Mouse (Mus musculus): Measurements from ENCODE around the gene Eva1c.
A peak's percentile ranks its signal among the peaks of the same experiment; 100 is the strongest.

Eva1c gene

DNA sequence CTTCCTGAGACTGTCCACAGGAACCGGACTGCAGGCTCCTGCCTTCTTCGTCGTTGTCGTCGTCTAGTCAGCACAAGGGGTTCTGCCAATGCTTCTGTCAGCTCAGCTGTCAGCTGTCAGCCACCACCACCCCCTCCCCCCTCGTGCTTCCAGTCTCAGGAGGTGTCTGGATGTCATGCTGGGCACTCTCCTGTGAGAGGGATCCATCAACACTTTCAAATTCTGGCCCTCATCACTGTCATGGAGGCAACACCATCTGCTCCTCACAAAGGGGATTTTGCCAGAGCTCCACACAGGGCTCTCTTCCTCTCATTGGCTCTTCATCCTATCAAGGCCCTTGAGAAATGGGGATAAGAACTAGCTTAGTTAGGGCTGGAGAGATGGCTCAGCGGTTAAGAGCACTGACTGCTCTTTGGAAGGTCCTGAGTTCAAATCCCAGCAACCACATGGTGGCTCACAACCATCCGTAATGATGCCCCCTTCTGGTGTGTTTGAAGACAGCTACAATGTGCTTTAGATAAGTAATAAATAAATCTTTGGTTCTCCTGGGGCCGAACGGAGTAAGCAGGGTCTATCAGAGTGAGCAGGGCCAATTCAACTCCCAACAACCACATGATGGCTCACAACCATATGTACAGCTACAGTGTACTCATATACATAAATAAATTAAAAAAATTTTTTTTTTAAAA is 95.1 kb downstream of the Eva1c start:
- DNase-seq (ENCODE audit: low spot score), result no peak

DNA sequence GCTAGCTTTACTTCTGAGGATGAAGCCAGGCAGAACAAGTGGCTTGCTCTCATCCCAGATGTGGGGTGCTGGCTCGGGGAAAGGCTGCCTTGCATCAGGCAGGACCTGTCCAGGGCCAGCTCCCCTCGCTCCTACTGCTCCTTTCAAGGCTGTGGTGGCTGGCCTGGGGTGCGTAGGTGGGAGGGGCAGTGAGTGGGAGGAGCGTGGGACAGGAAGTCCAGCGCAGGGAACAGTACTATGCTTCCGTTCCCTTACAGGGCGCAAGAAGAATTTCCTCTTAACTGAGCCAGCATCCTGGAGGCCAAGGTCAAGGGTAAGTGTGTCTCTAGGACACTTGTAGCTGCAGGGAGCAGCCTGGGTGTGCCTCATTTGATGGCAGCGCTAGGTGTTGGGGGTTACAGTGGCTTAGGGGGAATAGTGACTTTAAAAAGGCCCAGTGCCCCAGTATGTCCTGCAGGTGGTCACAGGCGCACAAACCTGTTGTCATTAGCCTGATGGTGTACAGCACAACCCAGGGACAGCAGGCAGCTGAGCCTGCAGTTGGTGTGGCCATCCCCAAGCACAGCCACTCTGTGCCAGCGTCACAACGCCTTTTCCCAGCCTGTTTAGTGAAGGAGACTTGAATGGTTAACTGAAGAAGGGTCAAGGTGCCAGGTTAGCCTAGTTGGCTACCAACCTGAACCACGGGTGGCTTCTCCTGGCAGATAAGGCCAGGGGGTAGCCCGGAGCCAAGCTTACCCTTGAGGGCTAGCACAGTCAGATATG is 98.3 kb downstream of the Eva1c start:
- no peak for DNase-seq (ENCODE audit: low spot score)

DNA sequence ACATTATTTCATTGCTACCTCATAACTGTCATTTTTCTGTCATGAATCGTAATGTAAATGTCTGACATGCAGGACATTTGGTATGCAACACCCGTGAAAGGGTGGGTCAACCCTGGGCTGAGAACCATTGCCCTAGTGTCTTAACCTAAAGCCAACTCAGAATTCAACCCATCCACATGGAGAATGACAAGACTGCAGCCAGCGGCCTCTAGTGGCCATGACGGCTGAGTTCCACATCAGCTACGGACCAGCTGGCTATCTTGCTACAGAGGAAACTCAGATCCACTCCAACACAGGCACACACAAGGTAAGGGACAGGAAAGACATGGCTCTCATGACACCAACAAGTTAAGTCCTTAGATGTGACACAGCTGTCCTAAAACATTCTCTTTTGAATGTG is 98.9 kb downstream of the Eva1c start:
- DNase-seq (ENCODE audit: low spot score), result peak; percentile 53

- DNase-seq (ENCODE audit: low spot score), result no peak
These were observed 100.9 kb downstream of the Eva1c start for GRCm38 (mm10) chr16:90927446-90927845.

DNA sequence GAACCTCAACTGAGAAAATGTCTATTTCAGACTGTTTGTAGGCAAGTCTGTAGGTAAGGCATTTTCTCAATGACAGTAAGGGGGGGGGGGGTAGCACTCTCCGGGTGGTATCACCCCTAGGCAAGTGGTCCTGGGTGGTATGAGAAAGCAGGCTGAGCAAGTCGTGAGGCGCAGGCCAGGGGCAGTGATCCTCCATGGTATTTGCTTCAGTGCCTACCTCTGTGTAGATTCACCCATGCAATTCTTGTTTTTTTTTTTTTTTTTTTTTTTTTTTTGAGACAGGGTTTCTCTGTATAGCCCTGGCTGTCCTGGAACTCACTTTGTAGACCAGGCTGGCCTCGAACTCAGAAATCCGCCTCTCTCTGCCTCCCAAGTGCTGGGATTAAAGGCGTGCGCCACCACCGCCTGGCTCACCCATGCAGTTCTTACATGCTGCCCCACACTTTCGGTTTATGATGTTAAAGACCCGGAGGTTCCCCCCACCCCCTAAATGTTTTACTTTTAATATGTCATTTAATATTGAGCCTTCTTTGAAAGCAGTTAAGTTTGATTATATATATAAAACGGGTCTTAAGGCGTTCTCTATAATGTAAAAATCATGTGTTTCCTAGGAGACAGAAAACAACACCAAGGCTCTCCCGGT is 107.1 kb downstream of the Eva1c start:
- no peak for DNase-seq (ENCODE audit: low spot score)

DNA sequence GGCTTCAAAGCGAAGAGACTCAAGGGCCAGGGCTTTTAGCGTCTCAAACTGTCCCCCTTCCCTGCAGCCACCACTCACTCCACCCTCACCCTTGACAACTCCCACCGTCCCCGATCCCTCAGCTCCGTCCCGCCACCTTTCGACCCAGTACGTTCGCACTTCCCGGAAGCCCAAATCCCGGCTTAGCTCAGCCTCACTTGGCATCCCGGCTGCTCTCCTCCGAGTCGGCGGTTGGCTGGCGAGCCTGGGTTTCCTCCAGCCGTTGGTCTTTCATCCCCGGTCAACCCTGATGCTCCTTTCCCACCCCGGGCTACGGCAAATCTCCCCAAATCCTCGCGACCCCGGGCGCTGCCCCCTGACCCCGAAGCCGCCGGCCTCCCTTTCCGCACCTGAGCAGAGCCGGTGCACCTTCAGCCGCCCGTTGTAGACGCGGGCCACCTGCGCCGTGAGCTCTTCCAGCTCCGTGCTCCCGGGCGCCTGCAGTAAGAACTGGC is 107.7 kb downstream of the Eva1c start:
- no peak for DNase-seq (ENCODE audit: low spot score)

DNA sequence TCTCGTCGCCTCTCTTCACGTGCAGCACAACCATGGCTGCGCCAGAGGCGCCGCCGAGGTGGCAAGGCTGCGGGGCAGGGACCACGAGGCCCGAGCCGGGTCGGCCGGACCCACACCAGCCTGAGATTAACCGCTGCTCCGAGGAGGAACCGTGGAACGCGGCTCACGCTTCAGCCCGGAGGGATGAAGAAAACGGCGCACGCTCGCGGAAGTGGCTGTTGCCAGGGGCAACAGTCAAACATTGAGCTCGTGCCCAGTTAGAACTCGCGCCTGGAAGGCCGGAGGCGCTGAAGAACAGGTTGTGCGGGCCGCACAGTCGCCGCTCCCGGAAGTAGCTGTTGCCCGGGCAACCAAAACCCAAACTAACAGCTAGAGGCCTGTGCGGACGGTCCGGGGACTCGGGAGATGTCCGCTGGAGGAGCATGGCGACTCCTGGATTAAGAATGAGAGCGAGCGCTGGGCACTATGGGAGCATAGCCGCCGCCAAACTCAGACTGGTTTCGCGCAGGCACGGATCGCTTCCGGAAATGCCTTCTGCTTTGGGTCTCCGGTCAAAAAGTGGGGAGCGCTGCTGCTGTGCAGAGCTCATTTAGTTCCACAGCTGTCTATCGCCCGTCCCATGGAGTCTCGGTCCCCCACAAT is 108.3 kb downstream of the Eva1c start, which contains the start of gene Cfap298:
Gene Cfap298, minus strand, starts transcription at position 428 of the 642 bp plus-strand sequence.
- peak; percentile 85 for DNase-seq (ENCODE audit: low spot score)

- no peak for DNase-seq (ENCODE audit: low spot score)
These were observed 114.7 kb downstream of the Eva1c start for GRCm38 (mm10) chr16:90941246-90941645.

DNA sequence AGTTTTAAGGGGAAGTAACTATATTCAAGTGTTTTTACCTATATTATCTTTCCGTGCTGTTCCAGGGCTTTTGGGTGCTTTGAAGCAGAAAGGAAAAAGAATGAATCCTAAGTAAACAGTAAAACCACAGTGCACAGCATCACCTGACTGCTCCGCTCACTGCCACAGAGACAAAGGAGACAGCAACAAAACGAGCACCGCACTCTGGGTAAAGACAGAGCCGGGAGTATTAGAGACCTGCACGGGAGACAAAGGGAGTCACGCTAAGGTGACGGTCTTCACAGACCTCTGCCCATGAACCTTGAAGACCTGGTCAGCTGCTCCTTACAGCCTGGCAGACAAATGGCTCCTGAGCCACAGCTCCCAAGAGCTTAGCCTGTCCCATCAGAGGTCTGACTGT is 120.5 kb downstream of the Eva1c start:
- no peak for DNase-seq (ENCODE audit: low spot score)

- no peak for DNase-seq (ENCODE audit: low spot score)
These were observed 123.9 kb downstream of the Eva1c start for GRCm38 (mm10) chr16:90950354-90950963.

DNA sequence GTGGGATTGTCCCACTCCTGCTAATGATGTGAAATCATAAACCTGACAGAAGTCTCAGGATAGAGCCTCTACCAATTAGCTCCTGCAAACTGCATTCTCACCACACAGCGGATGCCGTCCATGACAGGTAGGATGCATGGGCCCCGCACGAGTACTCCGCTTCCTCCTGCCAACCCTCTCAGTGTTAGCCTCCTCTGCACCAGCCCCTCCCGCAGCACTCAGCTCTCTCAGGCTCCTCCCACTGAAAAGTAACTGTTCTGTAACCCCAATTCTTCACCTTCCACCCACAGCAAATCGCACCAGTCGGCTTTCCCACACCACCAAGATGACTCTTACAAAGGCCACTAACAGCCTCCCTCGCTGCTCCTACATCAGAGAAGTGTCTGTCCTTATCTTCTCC is 126.6 kb downstream of the Eva1c start:
- no peak for DNase-seq (ENCODE audit: low spot score)

- DNase-seq (ENCODE audit: low spot score), result no peak
These were observed 127.3 kb downstream of the Eva1c start for GRCm38 (mm10) chr16:90953770-90954169.
